Mouse (Mus musculus) embryo, embryonic 10.5 days (tissue): ENCODE results near the gene Nacc1.

ENCODE experiments used
- DNase-seq: peaks from one replicate; pipeline ENCODE4 v3.0.0-alpha.2; 2015; ENCODE audit warnings: low spot score

Gene Nacc1

DNA sequence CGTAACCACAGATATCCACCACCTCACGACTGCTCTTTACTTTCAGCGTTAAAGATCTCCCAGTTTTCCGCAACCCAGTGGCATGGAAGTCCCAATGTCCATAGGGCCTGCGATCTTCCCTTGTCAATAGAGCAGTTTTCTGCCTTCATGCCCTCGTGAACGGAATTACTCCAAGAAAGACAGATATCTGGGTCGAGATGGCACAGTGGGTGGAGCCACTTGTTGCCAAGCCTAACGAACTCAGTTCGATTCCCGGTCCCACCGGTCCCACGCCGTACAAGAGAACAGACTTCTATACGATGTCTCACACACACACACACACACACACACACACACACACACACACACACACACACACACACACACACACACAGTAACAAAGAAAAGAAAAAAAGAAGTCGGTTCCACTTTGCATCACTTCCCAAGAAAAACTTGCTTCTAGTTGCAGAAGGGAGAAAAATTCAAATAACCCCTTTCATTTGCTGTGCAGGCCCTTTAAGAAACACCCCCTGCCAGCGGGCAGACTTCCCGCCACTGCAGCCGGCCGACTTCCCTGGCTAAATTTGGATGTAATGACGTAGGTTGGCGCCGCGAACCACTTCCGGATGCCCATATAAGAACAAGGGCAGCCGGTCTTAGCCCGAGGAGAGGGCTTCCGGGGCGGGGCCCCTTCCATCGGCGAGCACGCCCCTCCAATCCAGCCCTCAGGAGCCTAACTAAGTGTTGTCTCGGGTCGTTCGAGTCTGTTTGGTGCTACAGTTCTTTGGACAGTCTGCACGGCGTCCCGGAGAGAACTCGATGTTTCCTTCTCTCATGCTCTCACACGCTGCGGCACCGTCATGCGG, 24.0 kb downstream of the Nacc1 start:
- peak; percentile 99 for DNase-seq

- DNase-seq = peak; percentile 99
Measured at GRCm38 (mm10) chr8:84662581-84663065, 25.0 kb downstream of the Nacc1 start, which contains the start of gene Ier2. TSS of gene Ier2 (minus strand) at chr8:84662852.

GRCm38 (mm10) chr8:84661961-84662571, 25.6 kb downstream of the Nacc1 start:
- peak; percentile 70 for DNase-seq

- DNase-seq = peak; percentile 72
Measured at GRCm38 (mm10) chr8:84661458-84661871, 26.2 kb downstream of the Nacc1 start.

DNA sequence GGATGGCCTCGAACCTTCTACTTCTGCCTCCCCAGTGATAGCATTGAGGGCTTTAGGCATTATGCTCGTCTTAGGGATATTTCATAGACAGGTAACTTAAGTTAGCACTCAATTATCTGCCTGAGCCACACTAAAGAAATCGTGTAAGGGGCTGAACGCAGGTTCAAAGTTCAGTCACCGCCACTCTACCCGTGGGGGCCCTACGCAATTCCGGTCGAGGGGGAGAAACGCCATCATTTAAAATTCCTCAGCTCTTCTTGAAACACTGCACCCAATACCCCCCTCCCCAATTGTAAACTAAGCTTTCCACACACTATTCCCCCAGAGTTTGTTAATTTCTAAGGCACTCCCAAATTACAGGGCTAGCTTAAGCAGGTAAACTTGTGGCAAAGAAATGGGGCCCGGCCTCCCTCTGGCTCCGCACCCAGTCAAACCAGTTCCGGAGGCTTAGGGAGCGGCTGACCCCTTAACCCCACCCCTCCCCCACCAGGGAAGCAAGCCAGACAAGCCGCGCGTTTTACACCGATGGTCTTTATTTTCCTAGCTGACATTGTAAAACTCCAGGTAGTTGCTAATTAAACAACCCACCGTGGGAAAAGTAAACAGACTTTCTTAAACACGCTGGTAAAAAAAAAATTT, 26.7 kb downstream of the Nacc1 start:
- DNase-seq = peak; percentile 82

- DNase-seq = peak; percentile 89
Measured at GRCm38 (mm10) chr8:84659936-84660818, 27.5 kb downstream of the Nacc1 start.

- no peak for DNase-seq
Measured at GRCm38 (mm10) chr8:84658951-84659350, 28.7 kb downstream of the Nacc1 start.

GRCm38 (mm10) chr8:84657680-84658079, 30.0 kb downstream of the Nacc1 start:
- DNase-seq = peak; percentile 19

GRCm38 (mm10) chr8:84657203-84657602, 30.5 kb downstream of the Nacc1 start:
- DNase-seq = no peak

- DNase-seq = peak; percentile 88
Measured at GRCm38 (mm10) chr8:84656641-84657126, 31.0 kb downstream of the Nacc1 start.

DNA sequence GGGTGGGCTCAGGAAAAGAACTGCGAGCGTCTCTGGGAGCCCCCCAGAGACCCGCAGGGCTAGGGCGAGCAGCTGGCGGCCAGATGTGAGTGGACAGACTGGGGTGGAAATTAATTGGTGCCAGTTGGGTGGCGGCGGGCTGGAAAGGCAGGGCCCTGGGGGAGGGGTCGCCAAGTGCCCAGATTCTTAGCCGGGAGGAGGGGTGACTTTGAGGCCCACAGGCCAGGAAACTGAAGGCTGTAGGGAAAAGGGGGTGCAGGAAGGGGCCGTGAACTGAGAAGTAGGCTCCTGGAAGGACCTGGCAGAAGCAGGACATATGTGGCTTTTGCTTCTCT, 31.5 kb downstream of the Nacc1 start:
- DNase-seq = peak; percentile 86

GRCm38 (mm10) chr8:84655336-84656190, 32.1 kb downstream of the Nacc1 start:
- peak; percentile 94 for DNase-seq

GRCm38 (mm10) chr8:84654597-84654996, 33.1 kb downstream of the Nacc1 start:
- DNase-seq = peak; percentile 68

DNA sequence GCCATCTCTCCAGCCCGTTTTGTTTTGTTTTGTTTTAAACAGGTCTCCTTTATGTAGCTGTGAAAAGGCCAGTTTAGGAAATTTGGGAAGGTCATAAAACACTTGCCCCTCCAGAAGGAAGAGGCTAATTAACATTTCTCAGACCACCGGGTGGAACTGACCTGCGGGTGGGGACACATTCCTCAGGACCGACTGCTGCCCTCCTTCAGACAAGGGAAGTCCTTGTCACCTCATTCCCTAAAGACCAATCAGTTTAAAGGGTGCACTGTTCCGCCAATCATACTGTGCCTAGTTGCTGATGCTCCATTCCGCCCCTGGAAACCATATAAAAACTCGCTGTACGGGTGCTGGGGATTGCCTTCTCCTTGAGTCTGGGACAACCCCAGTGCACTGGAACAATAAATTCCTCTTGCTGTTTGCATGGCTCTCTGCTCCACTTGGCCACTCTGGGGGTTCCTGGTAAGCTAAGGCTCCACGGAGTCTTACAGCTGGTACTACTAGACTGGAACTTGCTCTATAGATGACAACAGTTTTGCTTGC, 34.5 kb downstream of the Nacc1 start:
- DNase-seq = peak; percentile 34

- no peak for DNase-seq
Measured at GRCm38 (mm10) chr8:84650213-84650612, 37.4 kb downstream of the Nacc1 start.

- peak; percentile 91 for DNase-seq
Measured at GRCm38 (mm10) chr8:84647461-84647901, 40.2 kb downstream of the Nacc1 start.

DNA sequence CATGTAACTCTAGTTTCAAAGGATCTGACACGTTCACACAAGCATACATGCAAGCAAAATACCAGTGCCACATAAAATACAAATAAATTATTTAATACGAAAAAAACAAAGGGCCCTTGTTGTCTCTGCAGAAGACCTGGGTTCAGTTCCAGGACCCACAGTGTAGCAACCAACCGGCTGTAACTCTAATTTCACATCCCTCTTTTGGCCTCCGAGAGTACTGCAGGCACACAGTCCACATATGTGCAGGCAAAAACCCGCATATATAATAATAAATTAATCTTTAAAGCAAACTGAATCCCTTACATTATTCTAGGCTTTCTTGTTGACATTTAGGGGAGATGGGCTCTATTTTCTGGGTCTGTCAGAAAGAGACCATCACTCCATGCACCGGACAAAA, 40.9 kb downstream of the Nacc1 start:
- peak; percentile 62 for DNase-seq

- no peak for DNase-seq
Measured at GRCm38 (mm10) chr8:84643019-84643418, 44.6 kb downstream of the Nacc1 start.

- no peak for DNase-seq
Measured at GRCm38 (mm10) chr8:84641578-84642361, 45.9 kb downstream of the Nacc1 start.
